Mouse (Mus musculus): ENCODE measurements around the gene Unc79. TPM values are rescaled to one million over a fixed set of nuclear protein-coding genes. Genes with fewer than 3 reads are reported as not detected.

Unc79 gene
- polyA plus RNA-seq, 1 experiment from 2014 or later = 0.01 TPM

- H3K36me3 ChIP-seq (ENCODE audit: inconsistent target) = no peaks in the 10 kb centered on the region
- no peak overlapping the region for H3K27ac ChIP-seq
- WGBS (ENCODE audit: missing documents) = 96% methylated on average over 4 of the region's 4 CpGs
- no peak overlapping the region for H3K4me3 ChIP-seq (ENCODE audit: inconsistent target)
- no peaks in the 10 kb centered on the region for H3K79me2 ChIP-seq (ENCODE audit: inconsistent target)
These were observed 277.5 kb downstream of the Unc79 start for GRCm38 (mm10) chr12:103226121-103226520.

GRCm38 (mm10) chr12:103229058-103229457 is 280.4 kb downstream of the Unc79 start:
- no peaks in the 10 kb centered on the region for H3K79me2 ChIP-seq (ENCODE audit: inconsistent target)
- no peak overlapping the region for H3K27ac ChIP-seq
- H3K4me3 ChIP-seq (ENCODE audit: inconsistent target) = no peak overlapping the region
- WGBS (ENCODE audit: missing documents) = 43% methylated on average over 4 of the region's 4 CpGs
- no peaks in the 10 kb centered on the region for H3K36me3 ChIP-seq (ENCODE audit: inconsistent target)

Other genes with a start within 250 kb of the Unc79 start
- 10.4 to 13.5 TPM (median 12.1 TPM) in 3 replicates for gene Itpk1, start 243.9 kb upstream of the Unc79 start, polyA plus RNA-seq (2018)
- gene Moap1, start 205.2 kb upstream of the Unc79 start, polyA plus RNA-seq (2018) = 4.7 to 7.2 TPM (median 6.1 TPM) in 3 replicates
- gene Tmem251, start 205.1 kb upstream of the Unc79 start, polyA plus RNA-seq (2018) = 11.4 to 13.5 TPM (median 12.9 TPM) in 3 replicates
- not detected in 3 replicates for gene Gm28051, start 191.1 kb upstream of the Unc79 start, polyA plus RNA-seq (2018)
- gene Gon7, start 191.1 kb upstream of the Unc79 start, polyA plus RNA-seq (2018) = 5.2 to 11.5 TPM (median 9.4 TPM) in 3 replicates
- 11.5 to 23.4 TPM (median 20.9 TPM) in 3 replicates for gene Ubr7, start 190.9 kb upstream of the Unc79 start, polyA plus RNA-seq (2018)
- 4.1 to 7.2 TPM (median 4.5 TPM) in 3 replicates for gene Gm20604, start 190.2 kb upstream of the Unc79 start, polyA plus RNA-seq (2018)
- 8.2 to 12.0 TPM (median 9.3 TPM) in 3 replicates for gene Btbd7, start 70.4 kb upstream of the Unc79 start, polyA plus RNA-seq (2018)
- gene Cox8c, start 49.5 kb upstream of the Unc79 start, polyA plus RNA-seq (2018) = not detected in 3 replicates